Mouse (Mus musculus): ENCODE data around the gene Brwd1. TPM values are rescaled to one million over a fixed set of nuclear protein-coding genes. Genes with fewer than 3 reads are reported as not detected.

Gene Brwd1
- polyA plus RNA-seq, 1 experiment from 2014 or later = 45.4 TPM

DNA sequence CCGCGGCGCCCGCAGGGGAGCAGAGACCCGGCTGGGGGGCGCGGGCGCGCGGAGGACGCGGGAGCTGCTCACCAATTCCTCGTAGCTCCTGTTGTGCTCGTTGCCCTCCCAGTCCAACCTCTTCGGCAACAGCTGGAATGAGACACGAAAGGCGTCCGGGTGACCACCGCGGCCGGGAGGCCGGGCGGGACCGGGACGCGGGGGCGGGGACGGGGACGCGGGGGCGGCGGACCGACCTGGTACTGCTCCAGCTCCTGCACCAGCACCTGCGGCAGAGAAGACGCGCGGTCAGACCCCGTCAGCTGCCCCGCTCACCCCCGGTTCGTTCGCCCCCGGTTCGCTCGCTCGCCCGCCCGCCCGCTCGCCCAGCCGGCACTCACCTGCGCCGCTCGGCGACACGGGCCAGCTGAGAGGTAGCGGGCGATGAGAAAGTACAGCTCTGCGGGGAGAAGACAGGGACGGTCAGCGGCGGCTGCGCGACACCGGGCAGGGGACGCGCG, 534 bp downstream of the Brwd1 start:
- peak; percentile 55 for DNase-seq (ENCODE audit: low spot score)
- peaks cover 14% of the 10 kb centered on the region for H3K4me1 ChIP-seq (replicated peaks; ENCODE audit: insufficient read depth, low read length)
- WGBS = under 1% methylated on average over 54 of the region's 68 CpGs

DNA sequence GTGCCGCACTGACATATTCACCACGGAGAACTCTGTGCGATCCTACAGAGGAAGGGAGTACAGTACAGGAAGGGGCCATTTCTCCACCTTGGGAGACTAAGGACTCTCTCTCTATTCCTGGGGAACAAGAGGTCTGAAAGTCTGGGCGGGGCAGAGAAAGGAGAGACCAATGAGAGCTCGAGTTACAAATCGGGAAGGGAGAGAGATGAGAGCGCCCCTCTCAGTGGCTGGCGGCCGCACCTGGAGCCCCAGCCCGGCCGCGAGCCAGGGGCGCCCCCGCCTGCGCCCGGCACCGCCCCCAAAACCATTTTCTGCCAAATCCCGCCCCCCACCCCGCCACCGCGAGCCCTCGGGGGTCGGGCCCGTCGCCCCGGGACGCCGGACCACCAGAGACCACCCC, 995 bp downstream of the Brwd1 start:
- Histone ChIP-seq H3K9ac (ENCODE audit: low read depth, low read length) (peak overlapping the region; percentile 100), H3K4me3 (replicated peaks; ENCODE audit: low read depth, low read length) (peak overlapping the region; percentile 87), H3K4me1 (replicated peaks; ENCODE audit: insufficient read depth, low read length) (peaks cover 14% of the 10 kb centered on the region), H3K9me3 (replicated peaks; ENCODE audit: low read length) (no peaks in the 10 kb centered on the region), H3K27ac (peak overlapping the region; percentile 100), H3K36me3 (ENCODE audit: insufficient read depth, low read length) (peaks cover 18% of the 10 kb centered on the region; the same call in 1 of the 2 replicates), H3K4me2 (ENCODE audit: low read length) (peak overlapping the region; percentile 79), H3K27me3 (ENCODE audit: insufficient read depth, low read length) (no peaks in the 10 kb centered on the region)
- peak; percentile 95 for DNase-seq (ENCODE audit: low spot score)
- WGBS = 1% methylated on average over 25 of the region's 28 CpGs
- ATAC-seq (replicated peaks; ENCODE audit: low FRiP score, low read depth) = peak; percentile 72
- TF ChIP-seq CTCF (IDR thresholded peaks at IDR 0.05; ENCODE audit: low read depth) = no peak

More for the DNA sequence above, 534 bp downstream of the Brwd1 start:
- Histone ChIP-seq H3K9ac (ENCODE audit: low read depth, low read length) (peak overlapping the region; percentile 100), H3K4me2 (ENCODE audit: low read length) (peak overlapping the region; percentile 79), H3K27me3 (ENCODE audit: insufficient read depth, low read length) (no peaks in the 10 kb centered on the region), H3K9me3 (replicated peaks; ENCODE audit: low read length) (no peaks in the 10 kb centered on the region), H3K36me3 (ENCODE audit: insufficient read depth, low read length) (peaks cover 18% of the 10 kb centered on the region; the same call in 1 of the 2 replicates), H3K27ac (peak overlapping the region; percentile 100), H3K4me3 (replicated peaks; ENCODE audit: low read depth, low read length) (peak overlapping the region; percentile 87)
- ATAC-seq (replicated peaks; ENCODE audit: low FRiP score, low read depth) = peak; percentile 19
- TF ChIP-seq CTCF (IDR thresholded peaks at IDR 0.05; ENCODE audit: low read depth) = no peak

DNA sequence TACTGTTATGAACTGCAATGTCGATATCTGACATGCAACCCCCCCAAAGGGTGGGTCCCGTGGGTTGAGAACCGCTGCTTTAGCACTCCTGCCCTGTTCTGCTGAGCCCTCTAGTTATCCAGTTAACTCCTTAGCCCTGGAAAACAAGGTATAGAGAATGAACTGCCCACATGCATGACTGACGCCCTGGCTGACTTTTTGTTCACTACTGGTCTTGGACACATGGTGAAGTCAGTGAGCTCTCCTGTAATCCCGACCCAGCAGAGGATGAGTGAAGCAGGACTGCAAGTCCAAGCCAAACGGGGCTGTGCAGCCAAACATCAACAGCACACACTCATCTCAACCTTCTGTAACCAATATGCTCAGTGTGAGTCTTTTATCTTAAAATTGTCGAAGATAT, 1.8 kb downstream of the Brwd1 start:
- H3K9me3 ChIP-seq (replicated peaks; ENCODE audit: low read length) = no peaks in the 10 kb centered on the region
- no peaks in the 10 kb centered on the region for H3K27me3 ChIP-seq (ENCODE audit: insufficient read depth, low read length)
- no peak for TF ChIP-seq CTCF (IDR thresholded peaks at IDR 0.05; ENCODE audit: low read depth)
- ATAC-seq (replicated peaks; ENCODE audit: low FRiP score, low read depth) (no peak), DNase-seq (ENCODE audit: low spot score) (no peak)
- WGBS = 84% methylated on average over 7 of the region's 7 CpGs
- peaks cover 23% of the 10 kb centered on the region for H3K36me3 ChIP-seq (ENCODE audit: insufficient read depth, low read length)
- H3K9ac ChIP-seq (ENCODE audit: low read depth, low read length) = no peak overlapping the region
- peaks cover 14% of the 10 kb centered on the region for H3K4me1 ChIP-seq (replicated peaks; ENCODE audit: insufficient read depth, low read length)
- no peak overlapping the region for H3K4me3 ChIP-seq (replicated peaks; ENCODE audit: low read depth, low read length)
- peak overlapping the region; percentile 79; the same call in 1 of the 2 replicates for H3K4me2 ChIP-seq (ENCODE audit: low read length)
- H3K27ac ChIP-seq = no peak overlapping the region; the same call in 1 of the 2 replicates

DNA sequence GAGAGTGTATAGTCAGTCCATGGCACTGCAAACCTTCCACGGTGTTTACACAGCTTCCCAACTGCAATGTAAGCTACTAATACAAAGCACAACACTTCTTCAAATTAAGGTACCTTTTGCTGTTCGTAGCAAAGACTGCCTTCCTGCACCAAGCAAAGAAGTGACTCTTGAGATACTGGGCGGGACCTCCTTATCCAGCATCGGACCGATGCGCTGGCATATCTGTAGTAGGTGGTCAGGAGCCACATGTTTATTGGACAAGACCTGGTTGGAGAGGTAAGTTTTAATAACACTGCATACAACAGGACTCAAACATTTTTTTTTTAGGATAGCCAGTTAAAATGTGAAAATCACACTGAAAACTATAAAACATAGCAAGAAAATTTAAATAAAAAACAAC, 14.0 kb downstream of the Brwd1 start:
- no peaks in the 10 kb centered on the region for H3K27me3 ChIP-seq (ENCODE audit: insufficient read depth, low read length)
- no peaks in the 10 kb centered on the region for H3K9me3 ChIP-seq (replicated peaks; ENCODE audit: low read length)
- H3K27ac ChIP-seq = no peak overlapping the region
- H3K4me2 ChIP-seq (ENCODE audit: low read length) = no peak overlapping the region
- no peak overlapping the region for H3K9ac ChIP-seq (ENCODE audit: low read depth, low read length)
- TF ChIP-seq CTCF (IDR thresholded peaks at IDR 0.05; ENCODE audit: low read depth) = no peak
- no peak overlapping the region for H3K4me3 ChIP-seq (replicated peaks; ENCODE audit: low read depth, low read length)
- DNase-seq (ENCODE audit: low spot score) = no peak
- 94% methylated on average over 6 of the region's 6 CpGs for WGBS
- no peak for ATAC-seq (replicated peaks; ENCODE audit: low FRiP score, low read depth)
- no peaks in the 10 kb centered on the region for H3K4me1 ChIP-seq (replicated peaks; ENCODE audit: insufficient read depth, low read length)
- H3K36me3 ChIP-seq (ENCODE audit: insufficient read depth, low read length) = peaks cover 50% of the 10 kb centered on the region

DNA sequence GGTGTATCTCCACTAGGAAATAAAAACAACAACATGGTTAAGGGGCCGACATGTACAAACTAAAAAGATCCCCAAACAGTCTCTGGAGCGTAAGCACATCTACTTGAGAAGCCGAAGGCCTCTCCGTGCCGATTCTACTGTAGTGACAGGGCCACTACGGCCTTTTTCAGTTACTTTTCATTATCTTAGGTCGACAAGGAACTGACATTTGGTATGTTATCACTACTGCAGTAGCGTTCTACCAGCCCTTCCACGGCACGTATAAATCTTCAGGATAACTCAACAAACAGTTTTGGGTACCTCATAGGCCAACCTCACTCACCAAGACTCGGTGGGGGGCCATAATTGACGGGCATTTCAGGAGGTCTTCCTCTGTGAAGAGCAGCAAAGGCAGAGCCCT, 16.2 kb downstream of the Brwd1 start:
- Histone ChIP-seq H3K4me1 (replicated peaks; ENCODE audit: insufficient read depth, low read length) (no peaks in the 10 kb centered on the region), H3K9me3 (replicated peaks; ENCODE audit: low read length) (no peaks in the 10 kb centered on the region), H3K4me3 (replicated peaks; ENCODE audit: low read depth, low read length) (no peak overlapping the region), H3K27ac (no peak overlapping the region), H3K4me2 (ENCODE audit: low read length) (no peak overlapping the region), H3K9ac (ENCODE audit: low read depth, low read length) (no peak overlapping the region), H3K36me3 (ENCODE audit: insufficient read depth, low read length) (peaks cover 58% of the 10 kb centered on the region), H3K27me3 (ENCODE audit: insufficient read depth, low read length) (no peaks in the 10 kb centered on the region)
- DNase-seq (ENCODE audit: low spot score) (no peak), ATAC-seq (replicated peaks; ENCODE audit: low FRiP score, low read depth) (no peak)
- WGBS = 93% methylated on average over 12 of the region's 12 CpGs
- TF ChIP-seq CTCF (IDR thresholded peaks at IDR 0.05; ENCODE audit: low read depth) = no peak

DNA sequence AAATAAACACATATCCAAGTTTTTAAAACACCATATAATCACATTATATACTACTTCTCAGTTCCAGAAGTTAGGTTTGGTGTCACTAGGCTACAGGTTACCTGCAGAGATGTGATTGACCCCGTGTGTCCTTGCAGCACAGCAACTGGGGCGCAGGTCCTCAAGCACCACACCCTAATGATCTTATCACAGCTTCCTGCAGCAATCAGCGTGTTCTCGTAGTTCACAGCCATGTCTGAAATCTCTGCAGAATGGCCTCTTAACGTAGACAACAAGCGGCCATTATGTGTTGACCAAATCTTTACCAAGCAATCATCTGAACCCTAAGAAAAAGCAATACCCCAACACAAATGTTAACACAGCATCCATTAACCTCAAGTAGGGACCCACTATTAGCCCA, 17.7 kb downstream of the Brwd1 start:
- Histone ChIP-seq H3K9me3 (replicated peaks; ENCODE audit: low read length) (no peaks in the 10 kb centered on the region), H3K4me1 (replicated peaks; ENCODE audit: insufficient read depth, low read length) (no peaks in the 10 kb centered on the region), H3K4me2 (ENCODE audit: low read length) (no peak overlapping the region), H3K36me3 (ENCODE audit: insufficient read depth, low read length) (peaks cover 68% of the 10 kb centered on the region), H3K4me3 (replicated peaks; ENCODE audit: low read depth, low read length) (no peak overlapping the region), H3K27me3 (ENCODE audit: insufficient read depth, low read length) (no peaks in the 10 kb centered on the region), H3K9ac (ENCODE audit: low read depth, low read length) (no peak overlapping the region), H3K27ac (no peak overlapping the region)
- DNase-seq (ENCODE audit: low spot score) = no peak
- no peak for TF ChIP-seq CTCF (IDR thresholded peaks at IDR 0.05; ENCODE audit: low read depth)
- 88% methylated on average over 6 of the region's 6 CpGs for WGBS
- ATAC-seq (replicated peaks; ENCODE audit: low FRiP score, low read depth) = no peak

DNA sequence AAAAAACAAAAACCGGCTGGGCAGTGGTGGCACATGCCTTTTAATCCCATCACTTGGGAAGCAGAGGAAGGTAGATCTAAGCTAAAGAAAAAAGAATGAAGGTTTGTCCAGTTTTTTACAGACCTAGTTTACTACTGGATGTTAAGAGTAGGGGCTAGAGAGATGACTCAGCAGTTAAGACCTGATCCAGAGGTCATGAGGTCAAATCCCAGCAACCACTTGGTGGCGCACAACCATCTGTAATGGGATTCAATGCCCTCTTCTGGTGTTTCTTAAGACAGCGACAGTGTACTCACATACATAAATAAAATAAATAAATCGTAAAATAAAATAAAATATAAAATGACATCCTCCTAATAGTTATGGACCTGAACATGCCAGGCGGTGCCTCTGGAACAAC, 38.2 kb downstream of the Brwd1 start:
- Histone ChIP-seq H3K27ac (no peak overlapping the region), H3K36me3 (ENCODE audit: insufficient read depth, low read length) (peaks cover 73% of the 10 kb centered on the region), H3K27me3 (ENCODE audit: insufficient read depth, low read length) (no peaks in the 10 kb centered on the region), H3K9me3 (replicated peaks; ENCODE audit: low read length) (no peaks in the 10 kb centered on the region), H3K9ac (ENCODE audit: low read depth, low read length) (no peak overlapping the region), H3K4me2 (ENCODE audit: low read length) (no peak overlapping the region), H3K4me3 (replicated peaks; ENCODE audit: low read depth, low read length) (no peak overlapping the region), H3K4me1 (replicated peaks; ENCODE audit: insufficient read depth, low read length) (no peaks in the 10 kb centered on the region)
- TF ChIP-seq CTCF (IDR thresholded peaks at IDR 0.05; ENCODE audit: low read depth) = peak; percentile 65
- ATAC-seq (replicated peaks; ENCODE audit: low FRiP score, low read depth) (no peak), DNase-seq (ENCODE audit: low spot score) (peak; percentile 50)
- 67% methylated on average over 5 of the region's 5 CpGs for WGBS

Measured in kidney, postnatal 0 days (tissue).